Mouse (Mus musculus): Measurements from ENCODE around the gene Kbtbd13.

- TF ChIP-seq UBTF (IDR thresholded peaks at IDR 0.05; ENCODE audit: borderline replicate concordance, insufficient read depth, low read depth, low read length) (no peak), POLR2AphosphoS5 (IDR thresholded peaks at IDR 0.05; ENCODE audit: borderline replicate concordance, low read depth, low read length) (no peak), TCF12 (IDR thresholded peaks at IDR 0.05; ENCODE audit: low read depth, low read length) (no peak), POLR2A (IDR thresholded peaks at IDR 0.05; ENCODE audit: control insufficient read depth in 1 of 2, insufficient read depth in 1 of 2, low read depth in 1 of 2, low read length in 2 of 2, poor library complexity in 1 of 2) (no peak), CHD1 (IDR thresholded peaks at IDR 0.05; ENCODE audit: low read depth, low read length) (no peak), CTCF (IDR thresholded peaks at IDR 0.05 in 2 of 3, conservative IDR thresholded peaks at IDR 0.05 in 1 of 3; ENCODE audit: control insufficient read depth in 1 of 3, insufficient read depth in 1 of 3, low read depth in 2 of 3, low read length in 3 of 3, poor library complexity in 1 of 3, severe bottlenecking in 1 of 3) (no peak), ETS1 (IDR thresholded peaks at IDR 0.05; ENCODE audit: low read depth, low read length) (no peak), POLR2AphosphoS2 (IDR thresholded peaks at IDR 0.05; ENCODE audit: low read length) (no peak), RCOR1 (IDR thresholded peaks at IDR 0.05; ENCODE audit: low read depth, low read length) (no peak), SIN3A (IDR thresholded peaks at IDR 0.05; ENCODE audit: low read length) (no peak)
These were observed 32.4 kb downstream of the Kbtbd13 start for GRCm38 (mm10) chr9:65358956-65359480.

Measured in MEL (cell line).